Mouse (Mus musculus) neural tube, embryonic 15.5 days (tissue): Measurements from ENCODE around the gene Fbxo46. TPM values are rescaled to one million over a fixed set of nuclear protein-coding genes. Genes with fewer than 3 reads are reported as not detected.

Source experiments
- ATAC-seq: fragments of 200-750 bp; cut with Nextera tagmentation; 2 replicates; pipeline ENCODE4 v1.8.0; 2017; ENCODE audit warnings: mild to moderate bottlenecking, moderate TSS enrichment, moderate library complexity; ENCODE audit not compliant: low FRiP score
- H3K27ac ChIP-seq: fragments of 300-500 bp; sonication (generic); replicated peaks from 2 replicates; pipeline ENCODE4 v1.5.1; 2015; ENCODE audit warnings: mild to moderate bottlenecking, inconsistent platforms
- H3K27me3 ChIP-seq: fragments of 300-500 bp; sonication (generic); replicated peaks from 2 replicates; pipeline ENCODE4 v1.6.1; 2015; ENCODE audit warnings: inconsistent platforms
- H3K36me3 ChIP-seq: fragments of 300-500 bp; sonication (generic); 2 replicates; pipeline ENCODE4 v1.6.1; 2015; ENCODE audit warnings: inconsistent platforms
- H3K4me1 ChIP-seq: fragments of 300-500 bp; sonication (generic); 2 replicates; pipeline ENCODE4 v1.6.1; 2015; ENCODE audit warnings: inconsistent platforms
- H3K4me2 ChIP-seq: fragments of 300-500 bp; sonication (generic); 2 replicates; pipeline ENCODE4 v1.6.1; 2015; ENCODE audit warnings: inconsistent platforms, mild to moderate bottlenecking, moderate library complexity
- H3K4me3 ChIP-seq: fragments of 300-500 bp; sonication (generic); replicated peaks from 2 replicates; pipeline ENCODE4 v1.5.1; 2015; ENCODE audit warnings: mild to moderate bottlenecking, inconsistent platforms
- H3K9ac ChIP-seq: fragments of 300-500 bp; sonication (generic); replicated peaks from 2 replicates; pipeline ENCODE4 v1.6.1; 2015; ENCODE audit warnings: mild to moderate bottlenecking, inconsistent platforms
- H3K9me3 ChIP-seq: fragments of 300-500 bp; sonication (generic); replicated peaks from 2 replicates; pipeline ENCODE4 v1.6.1; 2016; ENCODE audit warnings: inconsistent platforms
- WGBS: fragments of 180-500 bp; shearing (Covaris S2); methylation state at CpG from one replicate; pipeline ENCODE4 v1.1.7; 2015; ENCODE audit warnings: mixed read lengths; 5-methylcytosine and 5-hydroxymethylcytosine counted together
- polyA plus RNA-seq: library from polyadenylated mRNA; unstranded; fragments of >200 nt; fragmentation: Nextera tagmentation; extraction: Ambion mirVana; gene quantifications from 2 replicates; pipeline ENCODE4 v1.2.1, GENCODE M21; 2015

Gene Fbxo46
- polyA plus RNA-seq, 1 experiment from 2014 or later: 15.5 TPM

- Histone ChIP-seq H3K9me3 (no peaks in the 10 kb centered on the region), H3K4me2 (no peak overlapping the region), H3K27me3 (0 out of 2 replicates have a peak, but pooled peaks cover under 1% of the 10 kb centered on the region), H3K4me3 (no peak overlapping the region), H3K36me3 (peaks cover 7% of the 10 kb centered on the region), H3K4me1 (no peaks in the 10 kb centered on the region), H3K27ac (no peak overlapping the region), H3K9ac (no peak overlapping the region)
- no peak for ATAC-seq
- WGBS: 71% methylated on average over 3 of the region's 3 CpGs
Observed at GRCm38 (mm10) chr7:19107436-19107835, 12.2 kb upstream of the Fbxo46 start.

GRCm38 (mm10) chr7:19109565-19109964 lies 10.1 kb upstream of the Fbxo46 start:
- no peaks in the 10 kb centered on the region for H3K4me1 ChIP-seq
- no peak overlapping the region for H3K4me3 ChIP-seq
- H3K27me3 ChIP-seq: 0 out of 2 replicates have a peak, but pooled peaks cover 5% of the 10 kb centered on the region
- no peaks in the 10 kb centered on the region; the same call in 1 of the 2 replicates for H3K36me3 ChIP-seq
- H3K4me2 ChIP-seq: no peak overlapping the region
- ATAC-seq: no peak
- H3K9me3 ChIP-seq: no peaks in the 10 kb centered on the region
- 97% methylated on average over 1 of the region's 1 CpGs for WGBS
- H3K27ac ChIP-seq: no peak overlapping the region
- H3K9ac ChIP-seq: no peak overlapping the region

- peak within 1 kb of the TSS; percentile 44 for H3K9ac ChIP-seq
- no peaks in the 10 kb centered on the region for H3K9me3 ChIP-seq
- H3K27ac ChIP-seq: peak within 1 kb of the TSS; percentile 63
- H3K4me1 ChIP-seq: peaks cover 34% of the 10 kb centered on the region
- H3K4me3 ChIP-seq: peak within 1 kb of the TSS; percentile 59
- ATAC-seq: peak; percentile 79
- 18% methylated on average over 64 of the region's 64 CpGs for WGBS
- no peaks in the 10 kb centered on the region for H3K27me3 ChIP-seq
- H3K4me2 ChIP-seq: peak within 1 kb of the TSS; percentile 83
- no peaks in the 10 kb centered on the region for H3K36me3 ChIP-seq
Observed at GRCm38 (mm10) chr7:19118028-19118771, 1.5 kb upstream of the Fbxo46 start, which contains the start of gene Gm4969. Gm4969 (minus strand) TSS chr7:19118368.

- Histone ChIP-seq H3K27me3 (no peaks in the 10 kb centered on the region), H3K4me1 (peaks cover 34% of the 10 kb centered on the region), H3K4me3 (peak overlapping the region; percentile 59; the same call in 1 of the 2 replicates), H3K27ac (peak overlapping the region; percentile 35; the same call in 1 of the 2 replicates), H3K4me2 (peak overlapping the region; percentile 83), H3K9ac (no peak overlapping the region), H3K36me3 (no peaks in the 10 kb centered on the region), H3K9me3 (no peaks in the 10 kb centered on the region)
- 93% methylated on average over 8 of the region's 8 CpGs for whole genome bisulfite sequencing
- peak; percentile 9 for ATAC-seq
Observed at GRCm38 (mm10) chr7:19119083-19119482, 576 bp upstream of the Fbxo46 start.

GRCm38 (mm10) chr7:19121686-19122085 lies 2.0 kb downstream of the Fbxo46 start:
- no peak for ATAC-seq
- no peak overlapping the region for H3K4me2 ChIP-seq
- no peak overlapping the region for H3K4me3 ChIP-seq
- H3K9me3 ChIP-seq: no peaks in the 10 kb centered on the region
- no peak overlapping the region for H3K9ac ChIP-seq
- no peaks in the 10 kb centered on the region for H3K27me3 ChIP-seq
- peaks cover 34% of the 10 kb centered on the region for H3K4me1 ChIP-seq
- 97% methylated on average over 4 of the region's 4 CpGs for WGBS
- H3K36me3 ChIP-seq: no peaks in the 10 kb centered on the region
- H3K27ac ChIP-seq: no peak overlapping the region

GRCm38 (mm10) chr7:19124713-19125112 lies 5.1 kb downstream of the Fbxo46 start:
- Histone ChIP-seq H3K36me3 (no peaks in the 10 kb centered on the region), H3K4me3 (no peak overlapping the region), H3K27ac (no peak overlapping the region), H3K9ac (no peak overlapping the region), H3K4me2 (no peak overlapping the region), H3K9me3 (no peaks in the 10 kb centered on the region), H3K4me1 (peaks cover 19% of the 10 kb centered on the region), H3K27me3 (no peaks in the 10 kb centered on the region)
- no peak for ATAC-seq
- 89% methylated on average over 6 of the region's 6 CpGs for WGBS

- no peaks in the 10 kb centered on the region for H3K9me3 ChIP-seq
- no peak overlapping the region for H3K4me2 ChIP-seq
- H3K27me3 ChIP-seq: no peaks in the 10 kb centered on the region
- 94% methylated on average over 5 of the region's 5 CpGs for WGBS
- no peak overlapping the region for H3K27ac ChIP-seq
- H3K9ac ChIP-seq: no peak overlapping the region
- no peaks in the 10 kb centered on the region for H3K36me3 ChIP-seq
- no peak overlapping the region for H3K4me3 ChIP-seq
- H3K4me1 ChIP-seq: peaks cover 18% of the 10 kb centered on the region
- ATAC-seq: no peak
Observed at GRCm38 (mm10) chr7:19127744-19128143, 8.1 kb downstream of the Fbxo46 start.

- H3K27ac ChIP-seq: no peak overlapping the region
- no peaks in the 10 kb centered on the region for H3K36me3 ChIP-seq
- H3K9me3 ChIP-seq: no peaks in the 10 kb centered on the region
- peaks cover 19% of the 10 kb centered on the region for H3K4me1 ChIP-seq
- H3K27me3 ChIP-seq: no peaks in the 10 kb centered on the region
- H3K4me3 ChIP-seq: no peak overlapping the region
- no peak overlapping the region for H3K4me2 ChIP-seq
- ATAC-seq: no peak
- WGBS: 95% methylated on average over 5 of the region's 5 CpGs
- no peak overlapping the region for H3K9ac ChIP-seq
Observed at GRCm38 (mm10) chr7:19129396-19129795, 9.7 kb downstream of the Fbxo46 start.

- Histone ChIP-seq H3K27ac (peak overlapping the region; percentile 90), H3K9ac (peak overlapping the region; percentile 43), H3K4me3 (peak overlapping the region; percentile 50), H3K27me3 (no peaks in the 10 kb centered on the region), H3K4me1 (peaks cover 19% of the 10 kb centered on the region), H3K4me2 (peak overlapping the region; percentile 66), H3K9me3 (no peaks in the 10 kb centered on the region), H3K36me3 (peaks cover 6% of the 10 kb centered on the region)
- no peak for ATAC-seq
- 24% methylated on average over 4 of the region's 4 CpGs for WGBS
Observed at GRCm38 (mm10) chr7:19130657-19131056, 11.0 kb downstream of the Fbxo46 start.

GRCm38 (mm10) chr7:19131324-19131848 lies 11.7 kb downstream of the Fbxo46 start:
- Histone ChIP-seq H3K4me2 (peak overlapping the region; percentile 66), H3K36me3 (peaks cover 13% of the 10 kb centered on the region), H3K9me3 (no peaks in the 10 kb centered on the region), H3K9ac (peak overlapping the region; percentile 52), H3K4me3 (peak overlapping the region; percentile 50), H3K27ac (peak overlapping the region; percentile 90), H3K4me1 (peaks cover 19% of the 10 kb centered on the region), H3K27me3 (no peaks in the 10 kb centered on the region)
- 0% methylated on average over 39 of the region's 39 CpGs for WGBS
- ATAC-seq: peak; percentile 98

GRCm38 (mm10) chr7:19136168-19136567 lies 16.5 kb downstream of the Fbxo46 start:
- no peak overlapping the region for H3K4me3 ChIP-seq
- ATAC-seq: no peak
- no peaks in the 10 kb centered on the region for H3K9me3 ChIP-seq
- H3K27me3 ChIP-seq: no peaks in the 10 kb centered on the region
- no peak overlapping the region for H3K27ac ChIP-seq
- no peak overlapping the region for H3K9ac ChIP-seq
- H3K4me2 ChIP-seq: no peak overlapping the region
- 94% methylated on average over 13 of the region's 13 CpGs for WGBS
- H3K4me1 ChIP-seq: peaks cover 10% of the 10 kb centered on the region
- peaks cover 60% of the 10 kb centered on the region for H3K36me3 ChIP-seq
